Mouse (Mus musculus) liver (tissue): ENCODE data around the gene Ccdc191.
A peak's percentile ranks its signal among the peaks of the same experiment; 100 is the strongest.

Experiments used
- DNase-seq: peaks from one replicate; pipeline ENCODE4 v3.0.0-alpha.2; 2020; ENCODE audit warnings: mixed read lengths

Gene Ccdc191

GRCm38 (mm10) chr16:43994623-43995022 is 105.0 kb downstream of the Ccdc191 start:
- DNase-seq, result no peak

- DNase-seq, result no peak
These were observed 109.5 kb downstream of the Ccdc191 start for GRCm38 (mm10) chr16:43999111-43999510.

- no peak for DNase-seq
These were observed 109.9 kb downstream of the Ccdc191 start for GRCm38 (mm10) chr16:43999541-43999940.

- DNase-seq, result peak; percentile 29
These were observed 112.5 kb downstream of the Ccdc191 start for GRCm38 (mm10) chr16:44002086-44002485.

GRCm38 (mm10) chr16:44011010-44011409 is 121.4 kb downstream of the Ccdc191 start:
- no peak for DNase-seq
